Mouse (Mus musculus) C2C12 (cell line): ENCODE results near the gene Usp49.

Experiments used
- CEBPB ChIP-seq: IDR thresholded peaks from one replicate; pipeline ENCODE4 v1.6.1; 2011; ENCODE audit warnings: low read depth, mild to moderate bottlenecking, control low read depth, moderate library complexity
- CTCF ChIP-seq: IDR thresholded peaks from one replicate; pipeline ENCODE4 v1.5.1; 2011; ENCODE audit not compliant: control insufficient read depth, insufficient read depth, insufficient read length
- FOSL1 ChIP-seq: IDR thresholded peaks from one replicate; pipeline ENCODE4 v1.8.0; 2011; ENCODE audit warnings: mild to moderate bottlenecking, low read length; ENCODE audit not compliant: poor library complexity, insufficient read depth, severe bottlenecking
- MAX ChIP-seq: IDR thresholded peaks from one replicate; pipeline ENCODE4 v1.6.1; 2011; ENCODE audit warnings: mild to moderate bottlenecking, control low read depth
- MYOD1 ChIP-seq: IDR thresholded peaks from one replicate; pipeline ENCODE4 v1.6.1; 2011; ENCODE audit warnings: low read depth; ENCODE audit not compliant: control insufficient read depth, insufficient read length
- MYOG ChIP-seq: IDR thresholded peaks from one replicate; pipeline ENCODE4 v1.6.1; 2011; ENCODE audit not compliant: control insufficient read depth, insufficient read length; ENCODE audit errors: extremely low read depth
- USF1 ChIP-seq: IDR thresholded peaks from one replicate; pipeline ENCODE4 v1.6.1; 2011; ENCODE audit warnings: low read depth, mild to moderate bottlenecking, control low read depth, moderate library complexity

DNA sequence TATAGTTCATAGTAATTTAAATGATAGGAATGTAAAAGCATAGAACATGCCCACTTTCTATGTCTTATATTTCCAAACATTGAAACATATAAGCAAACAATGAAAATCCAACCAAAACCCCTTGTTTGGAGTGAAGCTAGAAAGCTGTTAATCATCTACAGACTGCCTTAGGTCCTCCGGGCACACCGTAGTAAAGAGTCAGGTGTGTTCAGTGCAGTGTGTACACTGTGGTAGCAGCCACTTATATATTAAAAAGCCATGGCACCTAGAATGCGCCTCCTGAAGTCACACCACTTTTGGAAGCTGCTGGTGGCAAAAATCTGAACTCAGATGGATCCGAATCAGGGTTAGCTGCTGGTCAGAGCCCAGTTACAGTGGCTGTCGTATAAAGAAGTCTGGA lies 47.7 kb downstream of the Usp49 start:
- TF ChIP-seq CTCF (no peak), MAX (no peak), MYOD1 (no peak), CEBPB (no peak), MYOG (no peak), USF1 (no peak), FOSL1 (no peak)
